Mouse (Mus musculus): ENCODE data around the gene Gzmm.

Gzmm gene

DNA sequence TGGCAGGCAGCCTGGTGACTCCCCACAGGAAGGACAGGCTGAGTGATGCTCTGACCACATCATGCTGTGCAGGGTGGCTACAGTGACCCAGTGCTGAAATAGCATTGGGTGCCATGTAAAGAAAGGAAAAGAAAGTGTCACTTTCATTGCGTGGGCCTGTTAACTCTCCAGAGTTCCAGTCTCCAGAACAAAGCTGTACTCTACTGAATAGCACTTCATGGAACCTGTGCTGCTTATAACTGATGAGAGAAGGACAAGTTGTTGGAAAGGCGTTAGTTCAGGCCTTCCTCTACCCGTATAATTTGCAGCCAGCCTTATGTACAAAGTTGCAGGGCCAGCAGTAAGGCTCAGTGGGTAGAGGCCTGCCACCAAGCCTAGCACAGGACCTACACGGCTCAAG, at the start of gene Gzmm:
Gzmm (plus strand) TSS at position 301 of the 400 bp plus-strand sequence.
- DNase-seq, result no peak

- DNase-seq, result no peak
These were observed 43.1 kb upstream of the Gzmm start, which contains the start of gene Odf3l2 for GRCm38 (mm10) chr10:79645711-79646110. Odf3l2 (minus strand) TSS chr10:79645738.

DNA sequence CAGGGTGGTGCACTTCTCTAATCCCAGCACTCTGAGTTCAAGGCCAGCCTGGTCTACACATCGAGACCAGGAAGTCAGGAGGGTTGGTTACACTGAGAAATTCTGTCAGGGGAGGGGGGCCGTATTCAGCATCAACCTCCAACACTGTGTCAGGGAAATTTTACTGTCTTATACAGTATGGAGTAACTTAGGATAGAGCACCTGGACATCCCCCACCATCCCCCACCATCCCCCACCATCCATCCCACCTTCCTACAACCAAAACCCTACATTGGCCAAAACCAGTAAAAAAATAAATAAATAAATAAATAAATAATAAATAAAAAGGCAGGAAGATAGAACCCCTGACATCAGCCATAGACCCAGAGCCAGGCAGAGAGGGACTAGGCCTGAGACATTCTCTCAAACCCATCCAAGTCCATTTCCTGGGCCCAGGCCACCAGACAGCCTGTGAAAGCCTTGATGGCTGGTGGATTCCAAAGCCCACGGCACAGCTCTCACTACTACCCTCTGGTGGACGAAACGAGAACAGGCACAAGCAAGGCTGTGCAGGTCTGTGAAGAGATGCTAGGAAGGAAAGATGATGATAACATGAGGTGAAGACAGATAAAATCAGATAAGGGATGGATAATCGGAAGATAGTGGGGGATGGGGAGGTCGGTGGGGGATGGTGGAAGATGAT, 39.6 kb upstream of the Gzmm start:
- DNase-seq, result peak; percentile 75

DNA sequence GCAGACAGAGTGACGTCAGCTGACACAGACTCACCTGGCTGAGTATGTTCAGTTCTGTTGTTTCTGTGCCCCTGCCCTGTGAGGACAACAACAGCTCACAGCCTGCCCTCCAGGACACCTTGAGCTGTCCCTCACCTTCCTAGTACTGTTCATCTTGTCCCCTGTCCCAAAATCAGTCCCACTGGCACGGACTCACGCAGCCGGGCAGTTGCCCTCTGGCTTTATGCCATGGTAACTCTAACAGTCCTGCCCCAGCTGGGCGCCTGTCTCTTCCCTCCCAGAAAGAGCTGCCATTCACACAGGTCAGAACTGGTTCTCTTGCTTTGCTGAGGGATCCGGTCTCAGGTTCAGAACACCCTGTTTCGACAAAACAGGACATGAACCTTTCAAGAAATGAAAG, 36.0 kb upstream of the Gzmm start:
- no peak for DNase-seq

DNA sequence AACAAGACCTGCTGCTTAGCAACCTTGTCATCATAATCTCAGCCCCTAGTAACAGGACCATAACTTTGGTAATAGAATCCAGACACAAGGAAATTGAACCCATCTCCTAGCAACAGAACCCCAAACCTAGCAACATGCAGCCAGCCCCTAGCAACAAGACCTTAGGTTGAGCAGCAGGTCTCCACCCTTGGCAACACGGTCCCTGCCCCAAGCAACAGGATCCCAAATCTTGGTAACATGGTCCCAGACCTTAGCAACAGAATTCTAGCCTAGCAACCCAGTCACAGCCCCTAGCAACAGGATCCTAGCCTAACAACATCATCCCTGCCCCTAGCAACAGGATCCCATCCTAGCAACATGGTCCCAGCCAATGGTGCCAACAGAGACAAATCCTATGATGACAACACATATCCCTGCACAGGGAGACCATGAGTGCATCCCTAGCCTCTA, 33.8 kb upstream of the Gzmm start:
- DNase-seq, result no peak

DNA sequence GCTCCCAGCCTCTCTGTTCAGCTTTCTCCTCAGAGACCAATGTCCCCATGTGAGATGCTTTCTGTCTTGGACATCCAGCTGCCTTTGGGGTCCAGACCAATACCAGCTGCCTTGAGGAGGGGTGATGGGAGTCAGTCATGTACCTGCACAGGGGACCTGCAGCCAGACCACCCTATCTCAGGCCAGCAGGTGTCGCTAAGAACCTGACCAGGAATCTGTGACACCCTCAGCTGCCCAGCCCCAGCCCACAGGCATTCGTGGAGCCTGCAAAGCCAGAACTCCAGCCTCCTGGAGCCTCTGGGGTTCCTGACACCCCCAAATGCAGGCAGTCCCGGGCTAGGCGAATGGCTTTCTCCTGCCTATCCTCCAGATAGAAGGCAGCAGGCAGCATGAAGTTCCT, 30.0 kb upstream of the Gzmm start:
- no peak for DNase-seq

- no peak for DNase-seq
These were observed 28.5 kb upstream of the Gzmm start for GRCm38 (mm10) chr10:79660298-79660697.

- no peak for DNase-seq
These were observed 27.0 kb upstream of the Gzmm start for GRCm38 (mm10) chr10:79661861-79662260.

DNA sequence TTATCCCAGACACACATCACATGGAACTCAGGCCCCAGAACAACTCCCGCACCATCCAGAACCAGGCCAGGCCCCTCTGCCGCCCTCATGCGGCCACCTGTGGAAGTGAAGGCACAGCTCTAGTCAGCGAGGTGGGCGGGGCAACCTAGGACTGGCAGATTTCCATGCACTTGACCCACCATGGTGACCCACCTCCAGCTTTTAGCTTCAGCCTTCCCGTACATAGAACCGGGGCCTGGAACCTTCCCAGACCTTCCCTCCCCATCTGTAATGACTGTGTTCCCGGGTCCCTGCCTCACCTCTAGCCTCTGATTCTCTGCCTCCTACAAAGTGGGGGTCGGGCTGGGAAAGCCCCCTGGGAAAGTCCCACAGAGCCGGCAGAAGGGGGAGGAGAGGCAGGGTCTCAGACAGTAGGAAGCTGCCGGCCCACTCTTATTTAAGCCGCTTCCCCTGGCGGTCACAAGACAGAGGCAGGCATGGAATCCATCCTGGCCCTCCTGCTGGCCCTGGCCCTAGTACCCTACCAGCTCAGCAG, 24.6 kb upstream of the Gzmm start, which contains the start of gene Madcam1:
Madcam1 (plus strand) TSS at position 429 of the 535 bp plus-strand sequence.
- DNase-seq, result peak; percentile 70

DNA sequence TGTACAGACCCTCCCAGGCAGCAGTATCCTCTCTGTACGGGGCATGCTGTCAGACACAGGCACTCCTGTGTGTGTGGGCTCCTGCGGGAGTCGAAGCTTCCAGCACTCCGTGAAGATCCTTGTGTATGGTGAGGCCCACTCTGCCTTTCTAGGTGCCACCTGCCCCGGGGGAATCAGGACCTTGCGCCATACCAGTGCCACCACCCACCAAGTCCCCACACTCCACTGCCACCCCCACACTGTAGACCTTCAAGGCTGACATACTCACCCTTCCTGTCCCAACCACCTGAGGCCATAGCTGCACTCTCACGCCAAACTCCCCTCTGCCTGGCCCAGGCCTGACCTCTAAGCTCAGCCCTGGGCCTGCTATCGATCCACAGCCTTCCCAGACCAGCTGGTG, 23.8 kb upstream of the Gzmm start:
- peak; percentile 15 for DNase-seq

- DNase-seq, result peak; percentile 28
These were observed 22.3 kb upstream of the Gzmm start for GRCm38 (mm10) chr10:79666493-79666892.

GRCm38 (mm10) chr10:79668076-79668475, 20.7 kb upstream of the Gzmm start:
- DNase-seq, result no peak

- DNase-seq, result peak; percentile 97
These were observed 19.8 kb upstream of the Gzmm start, which contains the start of gene Tpgs1 for GRCm38 (mm10) chr10:79668771-79669575. Tpgs1 (plus strand) TSS chr10:79669369.

GRCm38 (mm10) chr10:79669576-79670057, 19.2 kb upstream of the Gzmm start:
- peak; percentile 77 for DNase-seq

DNA sequence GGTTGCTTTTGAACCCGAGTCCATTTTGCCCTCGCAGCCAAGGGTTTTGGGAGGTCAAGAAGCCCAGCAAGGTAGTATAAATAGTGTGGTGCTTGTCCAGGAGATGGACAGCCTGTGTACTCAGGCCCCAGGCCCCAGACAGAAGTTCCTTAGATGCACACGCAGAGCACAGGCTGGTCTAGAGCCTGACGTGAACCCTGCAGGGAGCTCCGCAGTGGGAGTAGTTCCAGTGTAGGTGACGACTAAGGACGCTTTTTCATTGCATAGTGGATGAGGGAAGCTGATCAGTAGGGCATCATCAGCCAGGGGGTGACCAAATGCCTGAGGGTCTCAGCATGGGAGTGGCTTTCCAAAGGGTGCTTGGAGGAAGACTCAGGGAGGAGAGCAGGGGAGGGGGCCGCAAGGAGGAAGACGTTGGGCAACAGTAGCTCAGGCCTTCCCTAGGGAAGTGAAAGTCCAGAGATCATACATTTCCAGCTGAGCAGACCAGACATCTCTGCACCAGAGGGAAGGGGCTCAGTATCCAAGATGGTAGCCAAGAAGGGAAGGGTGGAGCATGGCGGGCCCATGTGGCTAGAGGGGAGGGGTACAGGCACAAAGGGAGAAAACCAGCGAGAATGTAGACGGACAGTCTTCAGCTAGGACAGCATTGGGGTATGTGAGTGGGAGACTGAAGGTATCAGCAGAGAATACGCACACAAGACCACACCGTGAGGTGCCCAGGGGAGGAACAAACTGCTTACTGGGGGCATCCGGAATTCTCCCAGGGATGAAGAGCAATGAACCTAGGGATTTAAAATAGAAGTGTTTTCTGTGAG, 18.5 kb upstream of the Gzmm start:
- DNase-seq, result peak; percentile 44

GRCm38 (mm10) chr10:79671396-79672087, 17.3 kb upstream of the Gzmm start:
- DNase-seq, result peak; percentile 10

DNA sequence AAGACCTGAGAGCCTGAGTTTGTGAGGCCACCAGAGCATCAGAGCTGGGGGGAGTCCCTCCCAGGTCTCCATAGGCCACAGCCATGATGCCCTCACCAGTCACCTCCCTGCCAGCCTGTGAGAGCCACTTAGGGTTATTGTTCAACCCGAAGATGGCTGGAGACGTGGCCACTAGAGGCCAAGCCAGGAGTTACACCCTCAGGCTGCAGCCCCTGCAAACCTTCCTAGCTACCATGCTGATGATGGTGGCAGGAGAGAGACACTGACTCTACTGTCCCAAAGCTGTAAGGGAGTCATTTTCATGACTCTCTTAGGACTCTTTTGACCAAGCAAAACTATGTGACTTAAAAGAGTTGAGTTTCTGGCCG, 16.7 kb upstream of the Gzmm start:
- peak; percentile 16 for DNase-seq

- peak; percentile 19 for DNase-seq
These were observed 15.8 kb upstream of the Gzmm start for GRCm38 (mm10) chr10:79673054-79673453.

- DNase-seq, result no peak
These were observed 13.3 kb upstream of the Gzmm start for GRCm38 (mm10) chr10:79675346-79676035.

DNA sequence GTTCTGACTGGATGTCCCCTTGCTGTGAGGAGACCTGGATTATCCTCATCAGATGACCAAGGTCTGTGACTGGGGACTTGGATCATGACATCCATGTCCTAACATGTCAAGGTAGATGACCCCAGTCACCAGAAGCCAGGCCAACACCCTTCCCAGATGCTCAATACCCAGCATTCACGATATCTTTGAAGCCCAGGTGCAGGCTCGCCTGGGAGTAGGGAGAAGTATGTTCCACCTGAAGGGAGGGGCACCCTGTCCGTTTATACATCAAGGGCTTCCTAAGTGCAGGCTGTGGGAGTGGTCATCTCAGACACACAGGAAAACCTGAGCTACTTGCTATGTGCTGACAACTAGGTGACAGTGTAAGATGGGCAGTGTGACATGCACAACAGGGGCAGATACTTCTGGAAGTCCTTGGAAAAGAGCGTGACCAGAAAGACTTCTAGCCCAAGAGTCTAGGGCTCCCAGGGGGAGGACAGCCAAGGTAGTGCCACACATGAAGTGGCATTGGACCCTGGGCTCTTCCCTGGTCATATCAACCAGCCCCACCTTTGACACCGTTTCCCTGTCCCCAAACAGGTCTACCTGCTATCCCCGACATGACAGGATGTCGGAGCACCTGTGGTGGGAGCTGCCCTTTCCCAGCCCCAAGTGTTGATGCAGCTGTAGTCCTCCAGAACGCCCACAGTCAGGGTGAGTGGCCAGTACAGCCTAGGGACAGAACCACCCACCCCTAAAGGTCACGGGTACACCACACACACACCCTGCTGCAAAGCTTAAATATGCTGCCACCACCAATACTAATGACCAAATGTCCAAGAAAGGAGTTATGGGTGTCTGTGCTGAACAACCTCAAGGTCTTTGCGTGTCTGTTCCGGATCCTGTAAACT, 8.0 kb upstream of the Gzmm start:
- peak; percentile 62 for DNase-seq

Measured in cerebellum, adult 8-10 months (tissue).